Mouse (Mus musculus) liver, embryonic 15.5 days (tissue): ENCODE data around the gene Ankrd22. TPM values are rescaled to one million over a fixed set of nuclear protein-coding genes. Genes with fewer than 3 reads are reported as not detected.

Experiments
- ATAC-seq: fragments of 200-750 bp; cut with Nextera tagmentation; 2 replicates; pipeline ENCODE4 v1.8.0; 2017; ENCODE audit warnings: moderate number of reproducible peaks, mild to moderate bottlenecking, moderate library complexity; ENCODE audit not compliant: insufficient read depth
- H3K27ac ChIP-seq: fragments of 300-500 bp; sonication (generic); replicated peaks from 2 replicates; pipeline ENCODE4 v1.5.1; 2015; ENCODE audit warnings: mild to moderate bottlenecking, inconsistent platforms
- H3K27me3 ChIP-seq: fragments of 300-500 bp; sonication (generic); 2 replicates; pipeline ENCODE4 v1.6.1; 2015; ENCODE audit warnings: mild to moderate bottlenecking, inconsistent platforms
- H3K36me3 ChIP-seq: fragments of 300-500 bp; sonication (generic); replicated peaks from 2 replicates; pipeline ENCODE4 v1.6.1; 2015; ENCODE audit warnings: moderate library complexity, mild to moderate bottlenecking, inconsistent platforms
- H3K4me1 ChIP-seq: fragments of 300-500 bp; sonication (generic); replicated peaks from 2 replicates; pipeline ENCODE4 v1.6.1; 2015; ENCODE audit warnings: inconsistent platforms
- H3K4me2 ChIP-seq: fragments of 300-500 bp; sonication (generic); 2 replicates; pipeline ENCODE4 v1.6.1; 2015; ENCODE audit warnings: moderate library complexity, mild to moderate bottlenecking, inconsistent platforms
- H3K4me3 ChIP-seq: fragments of 300-500 bp; sonication (generic); replicated peaks from 2 replicates; pipeline ENCODE4 v1.5.1; 2015; ENCODE audit warnings: mild to moderate bottlenecking, inconsistent platforms
- H3K9ac ChIP-seq: fragments of 300-500 bp; sonication (generic); 2 replicates; pipeline ENCODE4 v1.6.1; 2015; ENCODE audit warnings: moderate library complexity, mild to moderate bottlenecking, inconsistent platforms
- H3K9me3 ChIP-seq: fragments of 300-500 bp; sonication (generic); replicated peaks from 2 replicates; pipeline ENCODE4 v1.6.1; 2016; ENCODE audit warnings: inconsistent platforms
- WGBS: fragments of 180-500 bp; shearing (Covaris S2); methylation state at CpG from one replicate; pipeline ENCODE4 v1.1.7; 2015; ENCODE audit warnings: mixed read lengths; ENCODE audit not compliant: insufficient replicate concordance; 5-methylcytosine and 5-hydroxymethylcytosine counted together
- polyA plus RNA-seq: library from polyadenylated mRNA; unstranded; fragments of >200 nt; fragmentation: Nextera tagmentation; extraction: Ambion mirVana; gene quantifications from 2 replicates; pipeline ENCODE4 v1.2.1, GENCODE M21; 2015

The Ankrd22 gene
- polyA plus RNA-seq, 1 experiment from 2014 or later: 0.50 TPM

DNA sequence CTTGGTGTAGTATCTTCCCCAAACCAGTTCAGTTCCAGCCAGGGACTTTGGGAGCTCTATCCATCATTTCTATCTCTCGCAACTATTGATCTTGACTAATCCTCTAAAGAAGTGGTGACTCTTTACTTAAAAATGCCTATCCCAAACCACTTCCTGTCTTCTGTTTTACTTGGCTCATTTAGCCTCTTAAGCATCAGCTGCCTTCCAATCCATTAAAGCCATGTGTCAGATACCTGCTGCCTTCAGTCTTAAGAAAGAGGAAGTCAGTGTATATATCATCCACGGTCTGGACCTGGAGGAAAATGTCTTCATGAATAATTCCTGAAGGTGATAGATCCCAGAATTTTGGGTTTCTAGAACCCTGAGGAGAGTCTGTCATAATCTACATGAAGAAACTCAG is 14.5 kb upstream of the Ankrd22 start:
- H3K4me3 ChIP-seq: no peak overlapping the region
- H3K36me3 ChIP-seq: no peaks in the 10 kb centered on the region
- no peaks in the 10 kb centered on the region for H3K4me1 ChIP-seq
- WGBS: 43% methylated on average over 2 of the region's 2 CpGs
- no peaks in the 10 kb centered on the region for H3K9me3 ChIP-seq
- H3K4me2 ChIP-seq: no peak overlapping the region
- no peak overlapping the region for H3K27ac ChIP-seq
- no peaks in the 10 kb centered on the region for H3K27me3 ChIP-seq
- ATAC-seq: no peak
- H3K9ac ChIP-seq: no peak overlapping the region

GRCm38 (mm10) chr19:34179136-34179535 is 13.3 kb upstream of the Ankrd22 start:
- H3K9ac ChIP-seq: no peak overlapping the region
- H3K4me1 ChIP-seq: no peaks in the 10 kb centered on the region
- H3K27ac ChIP-seq: no peak overlapping the region
- H3K27me3 ChIP-seq: no peaks in the 10 kb centered on the region
- no peaks in the 10 kb centered on the region for H3K36me3 ChIP-seq
- no peak overlapping the region for H3K4me3 ChIP-seq
- 61% methylated on average over 4 of the region's 4 CpGs for WGBS
- no peaks in the 10 kb centered on the region for H3K9me3 ChIP-seq
- ATAC-seq: no peak
- H3K4me2 ChIP-seq: no peak overlapping the region

DNA sequence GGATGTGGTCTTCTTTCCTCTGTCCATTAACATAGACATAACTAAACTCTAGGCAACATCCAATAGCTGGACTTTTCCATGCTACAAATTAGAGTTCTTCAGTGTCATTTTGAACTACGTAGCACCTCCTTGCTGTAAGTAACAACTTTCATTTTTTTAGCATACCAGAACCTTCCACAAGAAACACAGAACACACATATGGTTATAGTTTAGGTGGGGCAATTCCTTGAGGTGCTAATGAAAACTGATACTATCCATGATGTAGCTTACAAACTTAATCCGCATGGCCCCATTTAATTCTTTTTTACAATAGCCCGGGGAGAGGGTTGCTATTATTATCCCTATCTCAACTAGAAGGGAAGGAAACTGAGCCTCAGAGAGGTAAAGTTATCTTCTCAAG is 8.2 kb upstream of the Ankrd22 start:
- Histone ChIP-seq H3K4me2 (no peak overlapping the region), H3K4me3 (no peak overlapping the region), H3K9ac (no peak overlapping the region), H3K4me1 (no peaks in the 10 kb centered on the region), H3K27ac (no peak overlapping the region), H3K27me3 (no peaks in the 10 kb centered on the region), H3K9me3 (no peaks in the 10 kb centered on the region), H3K36me3 (no peaks in the 10 kb centered on the region)
- no peak for ATAC-seq
- 38% methylated on average over 3 of the region's 3 CpGs for WGBS

DNA sequence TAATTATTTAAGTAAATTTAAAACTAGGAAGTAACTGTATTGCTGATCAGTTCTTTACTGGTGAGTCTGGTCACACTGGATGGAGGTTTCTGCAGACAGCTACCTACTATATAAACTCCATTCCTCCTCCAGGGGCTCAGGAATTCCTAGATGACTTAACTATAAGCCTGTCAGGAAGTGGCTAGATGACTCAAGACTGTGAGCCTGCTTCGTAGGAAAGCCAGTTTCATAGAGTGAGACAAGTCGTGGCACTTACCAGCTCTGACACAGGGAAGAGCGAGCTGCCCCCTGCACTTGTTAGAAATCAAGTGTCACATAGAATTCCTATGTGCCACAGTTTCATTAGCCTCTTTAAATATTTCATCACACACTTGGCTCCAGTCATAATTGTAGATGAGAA is 5.3 kb upstream of the Ankrd22 start:
- 35% methylated on average over 3 of the region's 3 CpGs for WGBS
- Histone ChIP-seq H3K4me3 (no peak overlapping the region), H3K4me1 (no peaks in the 10 kb centered on the region)

DNA sequence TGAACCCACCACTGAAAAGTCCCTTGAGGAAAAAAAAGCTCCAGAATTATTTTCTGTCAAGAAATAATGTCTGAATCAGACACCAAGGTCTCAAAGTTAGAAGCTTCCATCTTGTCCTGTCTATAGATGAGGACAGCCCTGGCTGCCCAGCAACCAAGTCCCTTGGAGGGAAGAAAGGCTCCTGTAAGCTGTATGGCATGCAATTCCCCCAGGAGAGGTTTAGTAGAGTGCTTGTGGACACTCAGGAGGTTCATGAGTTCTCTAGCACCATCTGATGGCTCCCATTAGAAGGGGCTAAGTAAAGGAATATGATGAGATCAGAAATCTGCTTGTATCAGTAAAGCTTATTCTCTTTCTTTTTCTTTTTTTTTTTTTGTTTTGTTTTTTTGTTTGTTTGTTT is 3.3 kb upstream of the Ankrd22 start:
- H3K9me3 ChIP-seq: no peaks in the 10 kb centered on the region
- H3K4me2 ChIP-seq: no peak overlapping the region
- no peaks in the 10 kb centered on the region for H3K27me3 ChIP-seq
- no peaks in the 10 kb centered on the region for H3K36me3 ChIP-seq
- no peaks in the 10 kb centered on the region for H3K4me1 ChIP-seq
- no peak overlapping the region for H3K27ac ChIP-seq
- no peak overlapping the region for H3K4me3 ChIP-seq
- ATAC-seq: no peak
- H3K9ac ChIP-seq: no peak overlapping the region

More for the DNA sequence above, 5.3 kb upstream of the Ankrd22 start:
- H3K4me2 ChIP-seq: no peak overlapping the region
- no peak overlapping the region for H3K27ac ChIP-seq
- H3K9ac ChIP-seq: no peak overlapping the region
- no peaks in the 10 kb centered on the region for H3K36me3 ChIP-seq
- no peaks in the 10 kb centered on the region for H3K27me3 ChIP-seq
- no peak for ATAC-seq
- no peaks in the 10 kb centered on the region for H3K9me3 ChIP-seq

DNA sequence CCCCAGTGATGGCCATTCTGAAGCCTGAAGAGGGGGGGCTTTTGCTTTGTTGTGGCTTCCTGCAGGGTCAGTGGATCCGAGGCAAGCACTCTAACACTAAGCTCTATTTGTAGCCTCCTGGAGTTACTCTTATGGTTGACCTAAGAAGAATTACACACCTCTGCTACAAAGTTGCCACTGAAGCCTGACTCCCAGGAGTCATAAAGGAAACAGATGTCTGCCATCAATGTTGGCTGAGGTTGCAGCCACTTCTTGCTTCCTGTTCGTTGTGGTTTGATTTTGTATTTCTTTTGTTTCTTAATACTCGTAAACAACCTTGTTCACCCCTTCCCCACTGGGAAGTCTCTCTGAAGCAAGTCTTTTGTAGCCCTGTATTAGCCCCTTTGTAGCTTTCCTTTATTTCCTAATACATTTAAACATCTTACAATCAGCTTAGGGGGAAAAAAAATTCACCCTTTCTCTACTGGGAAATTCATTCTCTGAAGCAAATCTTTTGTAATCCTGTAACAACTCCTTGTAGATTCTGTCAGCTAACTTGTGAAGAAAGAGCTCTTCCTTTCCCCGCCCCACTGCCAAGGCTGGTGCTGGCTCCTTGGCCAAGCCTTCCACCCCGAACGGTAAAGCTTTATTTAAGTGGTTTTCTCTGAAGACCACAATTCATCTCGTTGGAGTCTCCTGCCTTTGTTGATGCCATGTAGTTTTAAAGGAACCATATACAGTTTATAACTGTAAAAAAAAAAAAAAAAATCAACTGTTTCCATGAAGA is 2.2 kb upstream of the Ankrd22 start:
- Histone ChIP-seq H3K9ac (no peak overlapping the region), H3K9me3 (no peaks in the 10 kb centered on the region), H3K4me2 (no peak overlapping the region), H3K36me3 (no peaks in the 10 kb centered on the region), H3K4me3 (no peak overlapping the region), H3K27me3 (no peaks in the 10 kb centered on the region), H3K4me1 (no peaks in the 10 kb centered on the region), H3K27ac (no peak overlapping the region)
- WGBS: 24% methylated on average over 7 of the region's 7 CpGs
- ATAC-seq: no peak

DNA sequence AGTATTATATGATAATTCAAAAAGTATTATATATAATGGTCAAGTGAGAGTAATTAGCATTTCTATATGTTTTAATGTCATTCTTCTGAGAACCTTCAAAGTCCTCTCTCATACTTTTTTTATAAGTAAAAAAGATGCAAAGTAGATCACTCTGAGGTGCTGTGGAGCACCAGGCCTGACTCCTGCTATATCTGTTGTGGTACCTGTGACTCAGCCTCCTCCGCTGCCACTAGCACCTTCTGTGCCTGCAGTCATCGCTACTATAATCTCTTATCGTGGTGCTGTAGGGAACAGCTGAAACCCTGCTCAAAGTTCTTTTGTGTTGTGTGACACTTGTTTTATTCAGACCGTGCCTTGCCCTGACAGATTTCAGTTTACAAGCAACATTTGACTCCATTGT is 533 bp upstream of the Ankrd22 start:
- Histone ChIP-seq H3K9me3 (no peaks in the 10 kb centered on the region), H3K4me3 (no peak overlapping the region), H3K4me2 (no peak overlapping the region), H3K27ac (no peak overlapping the region), H3K4me1 (no peaks in the 10 kb centered on the region), H3K36me3 (no peaks in the 10 kb centered on the region), H3K9ac (no peak overlapping the region), H3K27me3 (no peaks in the 10 kb centered on the region)
- no peak for ATAC-seq
- WGBS: 58% methylated on average over 4 of the region's 4 CpGs

DNA sequence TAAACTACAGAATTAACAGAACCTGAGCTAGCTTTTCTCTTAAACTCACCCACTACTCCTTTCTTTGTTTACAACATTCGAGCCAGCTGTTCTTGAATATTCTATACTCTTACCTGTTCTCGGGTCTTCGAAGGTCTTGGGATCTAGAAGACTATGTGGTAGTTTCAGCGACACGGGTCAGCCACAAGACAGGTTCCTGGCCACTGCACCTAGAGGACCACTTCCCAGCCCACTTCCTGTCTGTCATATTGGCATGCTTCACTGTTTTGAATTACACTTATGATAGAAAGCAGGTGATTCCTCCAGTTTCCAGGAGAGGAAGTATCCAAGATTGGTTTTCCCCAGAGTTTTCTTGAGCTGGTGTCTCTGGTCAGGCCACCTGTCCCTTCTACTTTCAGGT is 3.2 kb downstream of the Ankrd22 start:
- no peak for ATAC-seq
- Histone ChIP-seq H3K27ac (no peak overlapping the region), H3K4me1 (no peaks in the 10 kb centered on the region), H3K9ac (no peak overlapping the region), H3K27me3 (no peaks in the 10 kb centered on the region), H3K9me3 (no peaks in the 10 kb centered on the region), H3K36me3 (no peaks in the 10 kb centered on the region), H3K4me2 (no peak overlapping the region), H3K4me3 (no peak overlapping the region)
- 55% methylated on average over 5 of the region's 5 CpGs for WGBS

DNA sequence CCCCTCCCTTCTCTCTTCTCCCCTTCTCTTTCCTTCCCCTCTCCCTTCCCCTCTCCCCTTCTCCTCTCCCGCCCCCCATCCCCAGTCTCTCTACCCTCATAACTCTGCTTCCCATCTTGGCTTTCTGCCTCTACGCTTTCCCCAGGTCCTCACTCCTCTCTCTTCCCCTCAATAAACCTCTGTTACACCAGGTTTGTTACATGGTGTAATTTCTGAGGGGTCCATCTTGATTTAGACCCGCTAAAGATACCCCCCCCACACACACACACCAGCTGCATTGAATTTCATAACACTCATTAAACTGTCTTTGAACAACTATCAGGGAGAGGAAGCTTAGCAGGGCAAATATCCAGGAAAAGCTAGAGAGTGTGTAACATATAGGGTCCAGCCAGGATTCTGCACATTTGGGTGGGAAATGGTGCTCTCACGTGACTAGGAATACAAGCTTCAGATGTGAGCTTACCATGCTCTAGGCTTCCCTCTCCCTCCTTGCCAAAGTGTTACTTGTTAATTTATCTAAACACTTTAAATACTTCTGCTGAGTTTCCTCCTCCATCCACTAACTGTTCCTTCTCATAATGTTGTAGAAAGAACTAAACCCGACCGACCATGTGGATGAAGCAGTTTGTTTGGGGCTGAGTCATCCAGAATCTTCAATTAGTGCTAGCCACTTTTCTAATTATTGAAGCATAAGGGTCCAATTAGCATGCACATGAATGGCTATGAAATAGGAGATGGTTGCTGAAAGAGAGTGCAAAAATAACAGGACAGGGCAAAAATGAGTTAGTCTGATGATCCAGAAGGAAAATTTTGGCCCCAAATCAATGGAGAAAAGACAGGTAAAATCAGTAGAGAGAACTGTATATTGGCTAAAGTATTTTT is 12.3 kb downstream of the Ankrd22 start:
- 56% methylated on average over 6 of the region's 6 CpGs for WGBS
- no peak overlapping the region for H3K4me3 ChIP-seq
- no peak overlapping the region for H3K4me2 ChIP-seq
- no peaks in the 10 kb centered on the region for H3K27me3 ChIP-seq
- H3K9ac ChIP-seq: no peak overlapping the region
- no peaks in the 10 kb centered on the region for H3K9me3 ChIP-seq
- no peaks in the 10 kb centered on the region for H3K36me3 ChIP-seq
- H3K27ac ChIP-seq: no peak overlapping the region
- no peak for ATAC-seq
- no peaks in the 10 kb centered on the region for H3K4me1 ChIP-seq

DNA sequence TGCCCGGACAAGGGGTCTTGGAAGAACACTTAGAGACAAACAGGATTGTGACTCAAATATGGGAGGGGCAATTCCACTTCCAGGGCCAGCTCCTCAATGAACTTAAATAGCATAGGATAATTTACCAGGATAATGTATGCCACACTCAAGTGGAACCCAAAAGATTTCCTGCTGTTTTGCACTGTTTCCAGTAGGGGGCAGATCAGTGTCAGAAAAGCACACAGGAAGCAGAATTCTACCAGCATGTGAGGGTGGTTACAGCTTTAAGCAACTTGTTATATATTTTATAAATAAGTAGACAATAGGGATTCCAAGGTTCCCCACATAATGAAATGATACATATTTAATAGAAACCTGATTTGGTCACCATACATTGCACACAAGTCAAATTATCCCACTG is 13.9 kb downstream of the Ankrd22 start:
- no peaks in the 10 kb centered on the region for H3K27me3 ChIP-seq
- H3K9ac ChIP-seq: no peak overlapping the region
- 58% methylated on average over 1 of the region's 1 CpGs for WGBS
- no peak overlapping the region for H3K4me3 ChIP-seq
- H3K4me2 ChIP-seq: no peak overlapping the region
- no peaks in the 10 kb centered on the region for H3K9me3 ChIP-seq
- H3K4me1 ChIP-seq: no peaks in the 10 kb centered on the region
- H3K27ac ChIP-seq: no peak overlapping the region
- no peaks in the 10 kb centered on the region for H3K36me3 ChIP-seq
- no peak for ATAC-seq

DNA sequence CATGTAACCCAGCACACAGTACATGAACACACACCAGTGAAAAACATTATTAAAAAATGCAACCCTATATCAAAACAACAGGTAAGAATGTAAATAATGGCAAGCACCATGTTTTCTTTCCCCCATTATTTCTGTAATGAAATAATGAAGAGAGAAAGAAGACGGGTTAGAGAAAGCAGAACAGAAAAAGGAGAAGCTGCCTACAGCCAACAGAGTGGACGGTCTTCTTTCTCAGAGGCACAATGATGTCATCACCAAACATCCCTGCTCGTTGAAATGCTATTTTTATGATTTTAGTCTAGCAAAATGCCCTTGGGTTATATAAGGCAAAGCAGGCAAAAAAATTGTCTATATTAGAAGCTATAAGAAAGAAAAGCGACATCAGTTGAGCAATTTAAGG is 17.4 kb downstream of the Ankrd22 start:
- no peak overlapping the region for H3K4me2 ChIP-seq

More for the DNA sequence above, 17.4 kb downstream of the Ankrd22 start:
- Histone ChIP-seq H3K27me3 (no peaks in the 10 kb centered on the region), H3K9ac (no peak overlapping the region), H3K27ac (no peak overlapping the region), H3K36me3 (no peaks in the 10 kb centered on the region), H3K4me1 (no peaks in the 10 kb centered on the region), H3K4me3 (no peak overlapping the region), H3K9me3 (no peaks in the 10 kb centered on the region)
- WGBS: 37% methylated on average over 4 of the region's 4 CpGs
- no peak for ATAC-seq
